Mouse (Mus musculus): ENCODE results near the gene Ccdc153. TPM values are rescaled to one million over a fixed set of nuclear protein-coding genes. Genes with fewer than 3 reads are reported as not detected.

Ccdc153 gene
- total and polyA plus RNA-seq, 3 experiments = not detected

- H3K27ac ChIP-seq (ENCODE audit: control insufficient read depth, low read depth, low read length) = no peak overlapping the region
- no peak overlapping the region for H3K9ac ChIP-seq (ENCODE audit: control insufficient read depth, low read depth, low read length, poor library complexity, severe bottlenecking)
- H3K79me2 ChIP-seq (ENCODE audit: control insufficient read depth, insufficient read depth, low read length, poor library complexity) = no peaks in the 10 kb centered on the region
- H3K4me1 ChIP-seq (ENCODE audit: control insufficient read depth in 1 of 2, insufficient read depth in 2 of 2, low read length in 2 of 2) = no peaks in the 10 kb centered on the region
- no peak for TF ChIP-seq GABPA (IDR thresholded peaks at IDR 0.05; ENCODE audit: low read depth, low read length)
- no peak for TF ChIP-seq MXI1 (IDR thresholded peaks at IDR 0.05; ENCODE audit: low read depth, low read length)
- TF ChIP-seq TAL1 (IDR thresholded peaks at IDR 0.05; ENCODE audit: low read length) = no peak
- no peak for TF ChIP-seq POLR2AphosphoS2 (IDR thresholded peaks at IDR 0.05; ENCODE audit: low read length)
- no peak for TF ChIP-seq POLR2A (IDR thresholded peaks at IDR 0.05; ENCODE audit: control insufficient read depth in 1 of 2, insufficient read depth in 1 of 2, low read depth in 1 of 2, low read length in 2 of 2, poor library complexity in 1 of 2)
- no peak for TF ChIP-seq USF2 (IDR thresholded peaks at IDR 0.05; ENCODE audit: borderline replicate concordance in 1 of 2, insufficient read depth in 1 of 2, low read depth in 1 of 2, low read length in 2 of 2)
- TF ChIP-seq MYB (IDR thresholded peaks at IDR 0.05; ENCODE audit: low read depth, low read length) = no peak
- no peaks in the 10 kb centered on the region for H3K27me3 ChIP-seq (ENCODE audit: control insufficient read depth in 1 of 2, insufficient read depth in 2 of 2, low read length in 2 of 2)
- no peaks in the 10 kb centered on the region for H3K36me3 ChIP-seq (ENCODE audit: control insufficient read depth in 1 of 2, insufficient read depth in 2 of 2, low read length in 2 of 2)
- no peak for DNase-seq (ENCODE audit: low read depth, low spot score)
- no peaks in the 10 kb centered on the region for H3K9me3 ChIP-seq (replicated peaks; ENCODE audit: insufficient read depth, low read length)
- H3K4me3 ChIP-seq (ENCODE audit: control insufficient read depth in 1 of 2, insufficient read depth in 1 of 2, low read depth in 2 of 2, low read length in 2 of 2) = no peak overlapping the region
Observed at GRCm38 (mm10) chr9:44256213-44256612, 15.7 kb downstream of the Ccdc153 start.

- H3K36me3 ChIP-seq (ENCODE audit: control insufficient read depth in 1 of 2, insufficient read depth in 2 of 2, low read length in 2 of 2) = no peaks in the 10 kb centered on the region
- no peak for DNase-seq (ENCODE audit: low read depth, low spot score)
- no peaks in the 10 kb centered on the region for H3K9me3 ChIP-seq (replicated peaks; ENCODE audit: insufficient read depth, low read length)
- no peak for TF ChIP-seq EP300 (IDR thresholded peaks at IDR 0.05; ENCODE audit: low read depth in 1 of 2, low read length in 2 of 2)
- no peak for TF ChIP-seq CHD2 (IDR thresholded peaks at IDR 0.05; ENCODE audit: low read length)
- no peak for TF ChIP-seq CHD1 (IDR thresholded peaks at IDR 0.05; ENCODE audit: low read depth, low read length)
- no peak for TF ChIP-seq POLR2A (IDR thresholded peaks at IDR 0.05; ENCODE audit: control insufficient read depth in 1 of 2, insufficient read depth in 1 of 2, low read depth in 1 of 2, low read length in 2 of 2, poor library complexity in 1 of 2)
- no peak for TF ChIP-seq MAFK (IDR thresholded peaks at IDR 0.05; ENCODE audit: borderline replicate concordance, low read depth, low read length)
- no peak for TF ChIP-seq MYB (IDR thresholded peaks at IDR 0.05; ENCODE audit: low read depth, low read length)
- no peak overlapping the region for H3K27ac ChIP-seq (ENCODE audit: control insufficient read depth, low read depth, low read length)
- no peak overlapping the region for H3K9ac ChIP-seq (ENCODE audit: control insufficient read depth, low read depth, low read length, poor library complexity, severe bottlenecking)
- H3K4me1 ChIP-seq (ENCODE audit: control insufficient read depth in 1 of 2, insufficient read depth in 2 of 2, low read length in 2 of 2) = no peaks in the 10 kb centered on the region
- H3K79me2 ChIP-seq (ENCODE audit: control insufficient read depth, insufficient read depth, low read length, poor library complexity) = no peaks in the 10 kb centered on the region
- no peak overlapping the region for H3K4me3 ChIP-seq (ENCODE audit: control insufficient read depth in 1 of 2, insufficient read depth in 1 of 2, low read depth in 2 of 2, low read length in 2 of 2)
- H3K27me3 ChIP-seq (ENCODE audit: control insufficient read depth in 1 of 2, insufficient read depth in 2 of 2, low read length in 2 of 2) = no peaks in the 10 kb centered on the region
Observed at GRCm38 (mm10) chr9:44259014-44259413, 18.5 kb downstream of the Ccdc153 start.

- DNase-seq (ENCODE audit: low read depth, low spot score) = no peak
- Histone ChIP-seq H3K27me3 (ENCODE audit: control insufficient read depth in 1 of 2, insufficient read depth in 2 of 2, low read length in 2 of 2) (no peaks in the 10 kb centered on the region), H3K4me3 (ENCODE audit: control insufficient read depth in 1 of 2, insufficient read depth in 1 of 2, low read depth in 2 of 2, low read length in 2 of 2) (no peak overlapping the region), H3K9me3 (replicated peaks; ENCODE audit: insufficient read depth, low read length) (no peaks in the 10 kb centered on the region), H3K79me2 (ENCODE audit: control insufficient read depth, insufficient read depth, low read length, poor library complexity) (no peaks in the 10 kb centered on the region), H3K27ac (ENCODE audit: control insufficient read depth, low read depth, low read length) (no peak overlapping the region), H3K36me3 (ENCODE audit: control insufficient read depth in 1 of 2, insufficient read depth in 2 of 2, low read length in 2 of 2) (no peaks in the 10 kb centered on the region; a peak in 1 of 4 replicates), H3K4me1 (ENCODE audit: control insufficient read depth in 1 of 2, insufficient read depth in 2 of 2, low read length in 2 of 2) (no peaks in the 10 kb centered on the region), H3K9ac (ENCODE audit: control insufficient read depth, low read depth, low read length, poor library complexity, severe bottlenecking) (no peak overlapping the region)
- TF ChIP-seq ETS1 (IDR thresholded peaks at IDR 0.05; ENCODE audit: low read depth, low read length) = no peak
- no peak for TF ChIP-seq CHD1 (IDR thresholded peaks at IDR 0.05; ENCODE audit: low read depth, low read length)
- no peak for TF ChIP-seq ZKSCAN1 (IDR thresholded peaks at IDR 0.05; ENCODE audit: low read depth, low read length)
- TF ChIP-seq HCFC1 (IDR thresholded peaks at IDR 0.05; ENCODE audit: low read depth, low read length) = no peak
- TF ChIP-seq MAZ (IDR thresholded peaks at IDR 0.05; ENCODE audit: low read depth, low read length) = no peak
- no peak for TF ChIP-seq UBTF (IDR thresholded peaks at IDR 0.05; ENCODE audit: borderline replicate concordance, insufficient read depth, low read depth, low read length)
- no peak for TF ChIP-seq SIN3A (IDR thresholded peaks at IDR 0.05; ENCODE audit: low read length)
- no peak for TF ChIP-seq POLR2AphosphoS2 (IDR thresholded peaks at IDR 0.05; ENCODE audit: low read length)
- TF ChIP-seq BHLHE40 (IDR thresholded peaks at IDR 0.05; ENCODE audit: borderline replicate concordance, low read depth, low read length) = no peak
Observed at GRCm38 (mm10) chr9:44261388-44261787, 20.9 kb downstream of the Ccdc153 start.

All from MEL (cell line).